Mouse (Mus musculus): Measurements from ENCODE around the gene C2cd6.

The C2cd6 gene

GRCm38 (mm10) chr1:59094705-59095104 is at the start of gene C2cd6:
Gene C2cd6, minus strand, starts transcription at chr1:59094900.
- DNase-seq (ENCODE audit: low spot score) = no peak

GRCm38 (mm10) chr1:59142809-59143208 is 48.1 kb upstream of the C2cd6 start:
- DNase-seq (ENCODE audit: low spot score) = no peak

- DNase-seq (ENCODE audit: low spot score) = no peak
Measured at GRCm38 (mm10) chr1:59134419-59134818, 39.7 kb upstream of the C2cd6 start.

- DNase-seq (ENCODE audit: low spot score) = no peak
Measured at GRCm38 (mm10) chr1:59128879-59129278, 34.2 kb upstream of the C2cd6 start.

GRCm38 (mm10) chr1:59125558-59125957 is 30.9 kb upstream of the C2cd6 start:
- no peak for DNase-seq (ENCODE audit: low spot score)

- DNase-seq (ENCODE audit: low spot score) = peak; percentile 86
Measured at GRCm38 (mm10) chr1:59119720-59120457, 25.2 kb upstream of the C2cd6 start, which contains the start of gene Tmem237. Gene Tmem237, minus strand, starts transcription at chr1:59120408.

- no peak for DNase-seq (ENCODE audit: low spot score)
Measured at GRCm38 (mm10) chr1:59110524-59110923, 15.8 kb upstream of the C2cd6 start.

GRCm38 (mm10) chr1:59102071-59102470 is 7.4 kb upstream of the C2cd6 start:
- DNase-seq (ENCODE audit: low spot score) = no peak

- DNase-seq (ENCODE audit: low spot score) = no peak
Measured at GRCm38 (mm10) chr1:59101020-59101419, 6.3 kb upstream of the C2cd6 start.

GRCm38 (mm10) chr1:59070867-59071266 is 23.8 kb downstream of the C2cd6 start:
- DNase-seq (ENCODE audit: low spot score) = no peak

GRCm38 (mm10) chr1:59067976-59068375 is 26.7 kb downstream of the C2cd6 start:
- DNase-seq (ENCODE audit: low spot score) = no peak

GRCm38 (mm10) chr1:59063697-59064096 is 31.0 kb downstream of the C2cd6 start:
- DNase-seq (ENCODE audit: low spot score) = no peak

- DNase-seq (ENCODE audit: low spot score) = no peak
Measured at GRCm38 (mm10) chr1:59056955-59057354, 37.7 kb downstream of the C2cd6 start.

- DNase-seq (ENCODE audit: low spot score) = no peak
Measured at GRCm38 (mm10) chr1:59051306-59051705, 43.4 kb downstream of the C2cd6 start.

GRCm38 (mm10) chr1:59037723-59038122 is 57.0 kb downstream of the C2cd6 start:
- DNase-seq (ENCODE audit: low spot score) = no peak

GRCm38 (mm10) chr1:59021556-59021955 is 73.1 kb downstream of the C2cd6 start:
- DNase-seq (ENCODE audit: low spot score) = no peak

- DNase-seq (ENCODE audit: low spot score) = no peak
Measured at GRCm38 (mm10) chr1:59009250-59009649, 85.5 kb downstream of the C2cd6 start.
